Mouse (Mus musculus) liver, adult 2 months (tissue): Measurements from ENCODE around the gene 4933405O20Rik. TPM values are rescaled to one million over a fixed set of nuclear protein-coding genes. Genes with fewer than 3 reads are reported as not detected.

Source experiments
- DNase-seq: peaks from one replicate; pipeline ENCODE4 v3.0.0-alpha.2; 2011; ENCODE audit warnings: low read depth, low spot score; ENCODE audit errors: extremely low read depth
- H3K27ac ChIP-seq: fragments of 200-500 bp; replicated peaks from 2 replicates; pipeline ENCODE4 v1.5.1; 2012; ENCODE audit warnings: low read depth, mild to moderate bottlenecking, control low read depth, inconsistent platforms, low read length; ENCODE audit not compliant: insufficient read depth
- H3K27me3 ChIP-seq: fragments of 200-500 bp; 2 replicates; pipeline ENCODE4 v1.6.1; 2012; ENCODE audit warnings: mild to moderate bottlenecking, moderate library complexity, low read length, inconsistent platforms; ENCODE audit not compliant: control insufficient read depth, insufficient read depth
- H3K36me3 ChIP-seq: fragments of 200-500 bp; 2 replicates; pipeline ENCODE4 v1.6.1; 2012; ENCODE audit warnings: low read length, inconsistent platforms; ENCODE audit not compliant: control insufficient read depth, insufficient read depth
- H3K4me1 ChIP-seq: fragments of 200-500 bp; 2 replicates; pipeline ENCODE4 v1.6.1; 2011; ENCODE audit warnings: low read length; ENCODE audit not compliant: control insufficient read depth, insufficient read depth
- H3K4me3 ChIP-seq: fragments of 200-500 bp; 2 replicates; pipeline ENCODE4 v1.5.1; 2011; ENCODE audit warnings: low read depth, mild to moderate bottlenecking, control low read depth, low read length, moderate library complexity; ENCODE audit not compliant: insufficient read depth
- H3K79me2 ChIP-seq: fragments of 200-500 bp; 2 replicates; pipeline ENCODE4 v1.6.1; 2012; ENCODE audit warnings: inconsistent platforms, mild to moderate bottlenecking, low read length, moderate library complexity; ENCODE audit not compliant: control insufficient read depth, insufficient read depth
- H3K9ac ChIP-seq: fragments of 200-500 bp; 2 replicates; pipeline ENCODE4 v1.6.1; 2012; ENCODE audit warnings: low read depth, mild to moderate bottlenecking, control low read depth, inconsistent platforms, low read length
- CTCF ChIP-seq: fragments of 200-500 bp; IDR thresholded peaks from 2 replicates; pipeline ENCODE4 v1.5.1; 2011; ENCODE audit warnings: low read depth, low read length, control low read depth
- POLR2A ChIP-seq: fragments of 200-500 bp; IDR thresholded peaks from 2 replicates; pipeline ENCODE4 v1.6.1; 2011; ENCODE audit warnings: low read length, control low read depth; ENCODE audit not compliant: insufficient read depth; ENCODE audit errors: extremely low read depth
- WGBS: fragments of 180-500 bp; shearing (Covaris S2); methylation state at CpG from one replicate; pipeline ENCODE4 v1.1.7; 2018; 5-methylcytosine and 5-hydroxymethylcytosine counted together
- polyA plus RNA-seq: library from polyadenylated mRNA; depleted of rRNA; stranded (reverse); fragments of >200 nt; gene quantifications from 2 replicates; pipeline ENCODE4 v1.2.3, GENCODE M21; 2012; rRNA removed
- total RNA-seq: library from RNA; depleted of rRNA; stranded (reverse); fragments of >200 nt; gene quantifications from 2 replicates; pipeline ENCODE4 v1.2.3, GENCODE M21; 2014; rRNA removed

4933405O20Rik gene
- total RNA-seq: not detected in 2 replicates
- not detected in 2 replicates for polyA plus RNA-seq

DNA sequence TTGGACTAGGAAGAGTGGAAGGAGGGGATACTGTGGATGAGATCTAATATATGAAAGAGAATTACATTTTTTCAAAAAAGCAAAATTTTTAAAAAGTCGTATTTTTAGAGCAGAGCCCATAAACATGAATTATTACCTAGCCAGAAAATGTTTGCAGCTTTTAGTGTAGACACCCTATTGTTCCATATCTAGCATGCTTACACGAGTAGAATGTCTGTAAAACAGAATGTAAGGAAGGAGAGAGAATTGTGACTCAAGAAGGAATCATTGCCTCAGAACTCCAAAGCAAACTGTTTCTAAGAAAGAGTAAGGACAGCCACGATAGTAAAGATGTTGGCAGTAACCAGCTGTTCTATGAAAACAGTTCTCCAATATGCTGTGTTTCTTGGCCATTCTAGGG is at the start of gene 4933405O20Rik:
TSS of gene 4933405O20Rik (plus strand) at position 301 of the 400 bp plus-strand sequence.
- TF ChIP-seq CTCF: no peak
- no peak for TF ChIP-seq POLR2A
- WGBS: 51% methylated on average over 3 of the region's 3 CpGs
- H3K9ac ChIP-seq: no peak within 1 kb of the TSS
- H3K27ac ChIP-seq: no peak within 1 kb of the TSS
- no peak within 1 kb of the TSS for H3K4me3 ChIP-seq
- H3K36me3 ChIP-seq: no peaks in the 10 kb centered on the region
- H3K27me3 ChIP-seq: no peaks in the 10 kb centered on the region
- H3K4me1 ChIP-seq: no peaks in the 10 kb centered on the region
- DNase-seq: no peak
- H3K79me2 ChIP-seq: no peaks in the 10 kb centered on the region

- no peak for DNase-seq
- Histone ChIP-seq H3K79me2 (no peaks in the 10 kb centered on the region), H3K4me1 (no peaks in the 10 kb centered on the region), H3K27me3 (no peaks in the 10 kb centered on the region), H3K9ac (no peak overlapping the region), H3K27ac (no peak overlapping the region), H3K36me3 (no peaks in the 10 kb centered on the region), H3K4me3 (no peak overlapping the region)
- TF ChIP-seq POLR2A (no peak), CTCF (no peak)
- WGBS: 56% methylated on average over 3 of the region's 3 CpGs
Measured at GRCm38 (mm10) chr7:50549572-50549971, 49.4 kb upstream of the 4933405O20Rik start.

DNA sequence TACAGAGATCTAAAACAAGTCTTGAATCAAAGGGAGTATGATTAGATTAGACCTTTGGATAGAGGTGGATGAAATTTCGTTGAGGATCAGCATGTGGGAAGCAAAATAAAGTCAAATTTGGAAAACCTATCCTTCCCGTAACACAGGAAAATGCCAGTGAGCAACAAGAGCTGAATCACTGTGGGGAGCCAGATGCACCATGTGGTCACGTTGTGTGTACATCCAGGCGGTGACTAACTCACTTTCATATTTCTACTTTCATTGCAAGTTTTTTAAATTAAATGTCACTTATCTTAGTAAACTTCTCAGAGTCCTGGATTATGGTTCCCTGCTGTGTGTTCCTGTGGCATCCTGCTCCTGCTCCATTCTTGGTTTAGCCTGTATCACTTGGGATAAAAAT is 47.6 kb upstream of the 4933405O20Rik start:
- no peak for TF ChIP-seq CTCF
- TF ChIP-seq POLR2A: no peak
- no peaks in the 10 kb centered on the region for H3K36me3 ChIP-seq
- WGBS: 69% methylated on average over 4 of the region's 4 CpGs

DNA sequence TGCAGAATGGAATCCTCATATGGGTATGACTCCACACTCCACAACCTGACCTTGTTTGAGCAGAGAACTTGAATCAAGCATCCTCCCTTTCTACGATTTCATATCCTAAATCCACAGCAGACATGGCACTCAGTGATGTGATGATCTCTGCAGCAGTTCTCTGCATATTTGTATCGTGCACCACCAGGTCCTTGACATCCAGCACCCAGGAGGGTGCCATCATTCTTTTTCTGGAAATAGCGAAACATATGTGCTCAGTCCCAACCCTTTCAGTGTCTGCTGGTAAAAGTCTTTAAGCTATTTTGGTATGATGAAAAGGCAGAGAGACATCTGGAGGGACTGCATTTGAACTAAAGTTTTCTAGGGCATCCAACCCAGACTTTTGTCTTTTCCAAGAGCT is 36.3 kb upstream of the 4933405O20Rik start:
- no peak for DNase-seq
- TF ChIP-seq POLR2A: no peak
- H3K79me2 ChIP-seq: no peaks in the 10 kb centered on the region
- H3K4me3 ChIP-seq: no peak overlapping the region
- no peak overlapping the region for H3K27ac ChIP-seq
- 72% methylated on average over 3 of the region's 3 CpGs for WGBS
- H3K36me3 ChIP-seq: no peaks in the 10 kb centered on the region
- H3K27me3 ChIP-seq: no peaks in the 10 kb centered on the region
- H3K9ac ChIP-seq: no peak overlapping the region
- no peaks in the 10 kb centered on the region for H3K4me1 ChIP-seq

More for the DNA sequence above, 47.6 kb upstream of the 4933405O20Rik start:
- DNase-seq: no peak
- H3K9ac ChIP-seq: no peak overlapping the region
- H3K4me3 ChIP-seq: no peak overlapping the region
- H3K27ac ChIP-seq: no peak overlapping the region
- no peaks in the 10 kb centered on the region for H3K4me1 ChIP-seq
- no peaks in the 10 kb centered on the region for H3K27me3 ChIP-seq
- no peaks in the 10 kb centered on the region for H3K79me2 ChIP-seq

GRCm38 (mm10) chr7:50573841-50574240 is 25.1 kb upstream of the 4933405O20Rik start:
- Histone ChIP-seq H3K9ac (no peak overlapping the region), H3K27me3 (no peaks in the 10 kb centered on the region), H3K4me3 (no peak overlapping the region), H3K79me2 (no peaks in the 10 kb centered on the region), H3K27ac (no peak overlapping the region), H3K36me3 (no peaks in the 10 kb centered on the region), H3K4me1 (no peaks in the 10 kb centered on the region)
- TF ChIP-seq CTCF (no peak), POLR2A (no peak)
- WGBS: 64% methylated on average over 7 of the region's 7 CpGs
- no peak for DNase-seq

GRCm38 (mm10) chr7:50588642-50589424 is 10.2 kb upstream of the 4933405O20Rik start:
- TF ChIP-seq CTCF (no peak), POLR2A (no peak)
- Histone ChIP-seq H3K79me2 (no peaks in the 10 kb centered on the region), H3K4me1 (no peaks in the 10 kb centered on the region), H3K36me3 (no peaks in the 10 kb centered on the region), H3K9ac (no peak overlapping the region), H3K4me3 (no peak overlapping the region), H3K27me3 (no peaks in the 10 kb centered on the region), H3K27ac (no peak overlapping the region)
- DNase-seq: no peak
- whole genome bisulfite sequencing: 76% methylated on average over 8 of the region's 8 CpGs
